Mouse (Mus musculus) v-Abl transformed pro-B cells (cell line): ENCODE data around the gene Slco4c1.

Experiments
- in situ Hi-C, 2 experiments: fragments of 400-800 bp; cut with MboI; formaldehyde crosslinking; loops; one replicate each; pipeline ENCODE4 v1.15.1; 2025; ENCODE audit not compliant: unreplicated experiment in 2 of 2

Slco4c1 gene

GRCm38 (mm10) chr1:96871528-96872360 lies at the start of gene Slco4c1:
Gene Slco4c1, minus strand, starts transcription at chr1:96872171.
- in situ Hi-C loops: no loop called here

DNA sequence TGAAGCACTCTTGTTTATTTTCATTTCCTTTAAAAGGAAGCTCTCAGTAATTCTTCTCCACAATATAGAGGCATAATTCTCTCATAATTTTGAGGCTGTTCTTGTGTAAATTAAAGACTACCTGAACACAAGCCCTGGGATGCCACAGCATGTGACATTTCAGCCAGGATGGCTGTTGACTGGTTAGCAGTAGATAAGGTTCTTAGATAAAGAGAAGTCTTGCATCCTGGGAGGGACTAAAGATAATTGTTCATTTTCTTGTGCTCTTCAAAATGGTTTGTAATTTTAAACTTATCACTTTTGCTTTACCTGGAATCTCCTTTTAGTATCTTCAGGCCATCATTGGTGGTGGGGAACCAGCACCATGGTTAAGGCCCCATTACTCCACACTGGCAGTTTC lies 45.4 kb upstream of the Slco4c1 start:
- in situ Hi-C loops: no loop called here

DNA sequence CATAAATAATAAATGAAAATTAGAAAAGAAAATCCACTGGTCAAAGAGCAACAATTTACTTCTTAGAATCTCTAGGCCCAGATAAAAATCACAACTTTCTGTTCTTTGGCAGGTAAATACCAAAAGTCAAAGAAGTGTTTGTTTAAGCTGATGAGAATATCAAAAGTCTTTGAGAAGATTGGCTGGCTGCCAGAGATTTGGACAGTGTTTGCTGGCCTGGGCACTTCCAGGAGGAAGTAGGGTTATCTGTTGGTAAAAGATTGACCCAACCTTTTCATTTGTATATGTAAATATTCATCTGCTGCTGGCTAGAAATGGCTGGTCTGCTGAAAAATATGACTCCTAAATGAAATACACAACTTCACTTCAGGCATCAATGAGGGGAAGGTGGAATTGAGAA lies 11.8 kb upstream of the Slco4c1 start:
- in situ Hi-C loops: no loop called here

DNA sequence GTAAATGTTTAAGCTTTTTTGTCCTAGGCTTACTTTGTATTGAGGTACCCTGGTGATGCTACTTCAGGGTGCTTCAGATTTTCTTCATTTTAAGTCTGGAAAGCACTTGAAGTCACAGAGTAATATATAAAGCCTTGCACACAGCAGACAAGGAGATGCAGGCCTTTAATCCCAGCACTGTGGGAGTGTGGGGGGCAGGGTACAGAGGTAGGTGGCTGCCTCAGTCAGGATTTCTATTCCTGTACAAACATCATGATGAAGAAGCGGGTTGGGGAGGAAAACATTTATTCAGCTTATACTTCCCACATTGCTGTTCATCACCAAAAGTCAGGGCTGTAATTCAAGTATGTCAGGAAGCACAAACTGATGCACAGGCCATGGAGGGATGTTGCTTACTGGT lies 6.6 kb upstream of the Slco4c1 start:
- in situ Hi-C loops: no loop called here

GRCm38 (mm10) chr1:96876076-96876475 lies 4.1 kb upstream of the Slco4c1 start:
- in situ Hi-C loops: no loop called here

DNA sequence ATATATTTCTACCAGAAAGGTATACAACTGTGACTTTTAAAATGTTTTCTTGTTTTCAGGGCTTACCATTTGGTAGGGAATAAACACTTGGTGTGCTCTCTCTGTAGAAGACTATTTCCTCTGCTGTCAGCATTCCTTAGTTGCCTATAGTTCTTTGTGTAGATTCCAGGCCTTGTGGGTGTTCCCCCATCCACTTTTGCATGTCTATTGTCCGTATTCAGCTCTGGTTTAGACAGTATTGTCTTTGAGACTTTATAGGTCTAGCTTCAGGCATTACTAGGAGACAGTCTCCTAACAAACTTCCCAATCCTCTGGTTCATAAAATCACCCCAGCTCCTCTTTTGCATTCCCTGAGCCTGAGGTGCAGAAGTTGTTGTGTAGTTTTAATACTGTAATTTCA lies 2.7 kb upstream of the Slco4c1 start:
- in situ Hi-C loops: no loop called here

- in situ Hi-C loops: no loop called here
Measured at GRCm38 (mm10) chr1:96872361-96872693, 356 bp upstream of the Slco4c1 start.

DNA sequence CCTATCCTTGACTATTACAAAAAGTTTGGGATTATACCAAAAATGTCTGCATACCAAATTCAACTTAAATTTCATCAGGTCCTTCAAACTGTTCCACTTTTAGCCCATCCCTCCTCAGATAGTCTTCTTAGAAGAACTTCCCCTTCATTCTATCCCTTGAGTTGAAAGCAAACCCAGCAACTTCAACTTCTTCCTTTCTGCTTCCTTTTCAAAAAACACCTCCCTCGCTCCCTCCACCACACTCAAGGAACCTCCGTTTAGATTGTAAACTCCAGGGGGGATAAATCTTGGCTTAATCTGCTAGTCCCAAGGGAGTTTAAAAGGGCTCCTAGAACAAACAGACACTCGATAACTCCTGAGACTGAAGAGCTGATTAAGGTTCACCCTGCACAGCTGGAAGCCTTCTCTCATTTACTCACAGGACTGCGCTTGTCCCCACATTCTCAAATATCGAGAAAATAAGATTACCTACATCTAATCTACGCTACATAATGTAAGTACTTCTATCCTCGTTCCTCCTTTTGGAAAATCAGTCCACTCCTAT lies 1.1 kb downstream of the Slco4c1 start:
- in situ Hi-C loops: no loop called here

DNA sequence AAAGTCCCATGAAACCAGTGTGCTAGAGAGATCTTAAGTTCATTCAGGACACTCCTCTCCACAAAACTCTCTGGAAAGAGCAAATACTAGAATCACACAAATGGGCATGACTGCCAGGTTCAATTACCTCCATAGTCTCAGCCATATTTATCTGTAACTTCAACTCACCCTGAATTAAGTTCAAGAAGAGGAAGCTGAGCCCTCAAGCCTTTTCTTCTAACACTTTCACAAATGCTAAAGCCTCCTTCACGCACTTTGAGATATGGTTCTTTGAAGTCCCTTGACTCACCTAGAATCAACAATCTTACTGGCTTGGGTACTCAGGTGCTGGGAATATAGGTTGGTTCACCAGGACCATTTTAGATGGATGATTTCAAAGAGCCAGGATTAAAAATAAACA lies 3.2 kb downstream of the Slco4c1 start:
- in situ Hi-C loops: no loop called here

DNA sequence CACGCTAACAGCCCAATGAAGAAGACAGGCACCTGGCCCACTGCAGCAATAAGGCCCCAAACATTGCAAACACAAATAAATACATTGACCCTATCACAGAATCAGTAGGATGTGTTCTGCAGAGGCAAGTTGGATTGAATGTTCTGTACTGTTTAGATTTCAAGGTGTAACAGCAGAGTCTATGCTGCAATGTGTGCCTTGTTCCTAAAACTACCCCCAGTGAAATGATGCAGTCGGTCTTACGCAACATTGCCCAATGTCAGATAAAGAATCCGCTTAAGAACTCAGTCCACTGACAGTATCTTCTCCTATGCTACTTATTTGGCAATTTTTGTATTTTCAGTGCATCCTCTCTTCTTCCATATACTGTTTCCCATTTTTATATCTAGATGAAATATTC lies 6.0 kb downstream of the Slco4c1 start:
- in situ Hi-C loops: no loop called here

GRCm38 (mm10) chr1:96864120-96864519 lies 7.9 kb downstream of the Slco4c1 start:
- in situ Hi-C loops: no loop called here

GRCm38 (mm10) chr1:96859995-96860684 lies 11.8 kb downstream of the Slco4c1 start:
- in situ Hi-C loops: no loop called here

GRCm38 (mm10) chr1:96853541-96853940 lies 18.4 kb downstream of the Slco4c1 start:
- in situ Hi-C loops: no loop called here

DNA sequence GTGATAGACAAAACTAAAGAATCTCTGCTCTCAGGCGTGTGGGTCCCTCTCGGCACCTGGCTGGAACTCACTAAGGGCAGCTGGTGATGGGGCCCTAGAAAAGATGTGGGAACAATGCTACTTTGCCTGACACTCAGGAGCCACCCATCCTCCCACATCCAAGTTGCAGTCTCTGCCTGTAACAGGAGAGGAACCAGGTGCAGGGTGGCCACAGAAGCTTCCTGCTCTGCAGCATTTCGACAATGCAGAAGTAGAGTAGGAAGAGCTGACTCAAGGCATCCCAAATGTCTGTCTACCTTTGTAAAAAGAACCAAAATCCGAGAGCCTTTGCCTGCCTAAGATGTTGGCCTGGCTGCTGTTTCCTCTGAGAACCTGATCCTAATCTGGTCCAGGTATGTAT lies 22.9 kb downstream of the Slco4c1 start:
- in situ Hi-C loops: loop anchor here (5.0 to 25.0 kb wide), 5 partner anchors 166 to 956 kb away; no protein-coding TSS in a partner anchor

DNA sequence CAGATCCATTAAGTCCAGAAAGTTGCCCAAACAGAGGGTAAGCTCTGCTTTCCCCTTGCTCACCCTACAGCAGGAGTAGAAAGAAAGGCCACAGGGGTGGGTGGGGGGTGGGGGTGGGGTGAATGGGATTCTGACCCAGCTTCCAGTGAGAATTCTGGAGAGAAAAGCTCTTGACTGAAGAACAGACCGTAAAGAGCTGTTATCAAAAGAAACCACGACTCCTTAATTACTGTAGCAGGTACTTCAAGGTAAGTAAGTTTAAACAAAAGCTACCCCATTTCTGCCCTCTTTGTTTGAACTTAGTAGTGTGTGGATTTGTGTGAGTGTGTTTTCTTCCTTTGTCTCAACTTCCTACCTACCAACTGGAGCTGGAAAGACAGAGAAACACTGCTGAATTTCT lies 23.4 kb downstream of the Slco4c1 start:
- in situ Hi-C loops: loop anchor here (5.0 to 25.0 kb wide), 5 partner anchors 166 to 956 kb away; no protein-coding TSS in a partner anchor

GRCm38 (mm10) chr1:96846727-96847126 lies 25.2 kb downstream of the Slco4c1 start:
- in situ Hi-C loops: loop anchor here (5.0 to 25.0 kb wide), 5 partner anchors 168 to 958 kb away; no protein-coding TSS in a partner anchor

GRCm38 (mm10) chr1:96805287-96805727 lies 66.7 kb downstream of the Slco4c1 start:
- in situ Hi-C loops: no loop called here

- in situ Hi-C loops: no loop called here
Measured at GRCm38 (mm10) chr1:96801595-96801994, 70.4 kb downstream of the Slco4c1 start.

GRCm38 (mm10) chr1:96794690-96795089 lies 77.3 kb downstream of the Slco4c1 start:
- in situ Hi-C loops: no loop called here

DNA sequence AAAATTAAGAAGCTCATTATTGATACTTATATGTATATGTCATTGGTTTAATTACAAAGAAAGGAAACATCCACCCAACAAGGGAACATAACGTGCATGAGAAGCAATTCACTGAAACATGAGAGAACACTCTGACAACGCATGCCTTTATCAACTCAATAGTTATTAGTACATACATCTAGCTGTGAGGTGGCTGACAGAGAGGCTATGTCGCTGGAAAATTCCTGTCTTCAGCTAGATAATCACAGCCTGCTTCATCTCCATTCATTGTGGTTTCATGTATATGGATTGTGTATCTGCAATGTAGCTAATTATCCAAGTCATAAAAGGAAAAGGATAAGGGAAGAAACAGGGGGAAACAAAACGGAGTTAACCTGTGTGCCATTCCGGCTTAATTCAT lies 77.7 kb downstream of the Slco4c1 start:
- in situ Hi-C loops: no loop called here

DNA sequence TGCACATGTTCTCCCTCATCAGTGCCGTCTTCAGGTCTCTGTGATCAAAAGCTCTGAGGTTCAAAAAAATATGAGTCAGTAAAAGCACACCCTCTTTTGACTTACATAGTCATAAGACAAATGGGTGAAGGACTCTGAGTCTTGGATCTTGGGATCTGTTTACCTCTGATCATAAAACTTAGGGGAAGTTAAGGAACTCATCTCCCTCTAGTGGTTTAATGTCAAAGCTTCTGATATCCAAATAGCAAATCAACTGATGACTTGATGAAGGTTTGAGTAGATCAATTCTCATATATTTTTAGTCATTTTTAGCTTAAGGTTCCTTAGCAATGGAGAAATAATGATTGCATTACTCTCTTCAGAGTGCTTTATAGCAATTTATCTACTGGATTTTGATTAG lies 82.7 kb downstream of the Slco4c1 start:
- in situ Hi-C loops: no loop called here
